Mouse (Mus musculus): ENCODE data around the gene Ptk7.

- no peak for TF ChIP-seq CTCF (IDR thresholded peaks at IDR 0.05; ENCODE audit: borderline replicate concordance, control insufficient read depth, extremely low read depth, insufficient read depth, low read length, poor library complexity)
- no peak for TF ChIP-seq POLR2A (IDR thresholded peaks at IDR 0.05; ENCODE audit: control insufficient read depth, extremely low read depth, insufficient read depth, low read length, poor library complexity)
These were observed 27.1 kb downstream of the Ptk7 start for GRCm38 (mm10) chr17:46602212-46602611.
